Mouse (Mus musculus) bone marrow macrophage, adult 2 months (primary cell): ENCODE data around the gene Tpra1.

Experiments used
- CTCF ChIP-seq: IDR thresholded peaks from 2 replicates; pipeline ENCODE4 v1.5.1; 2012; ENCODE audit warnings: low read depth, mild to moderate bottlenecking, low read length, moderate library complexity
- POLR2A ChIP-seq: IDR thresholded peaks from 2 replicates; pipeline ENCODE4 v1.6.1; 2012; ENCODE audit warnings: mild to moderate bottlenecking, low read depth, low read length, borderline replicate concordance

DNA sequence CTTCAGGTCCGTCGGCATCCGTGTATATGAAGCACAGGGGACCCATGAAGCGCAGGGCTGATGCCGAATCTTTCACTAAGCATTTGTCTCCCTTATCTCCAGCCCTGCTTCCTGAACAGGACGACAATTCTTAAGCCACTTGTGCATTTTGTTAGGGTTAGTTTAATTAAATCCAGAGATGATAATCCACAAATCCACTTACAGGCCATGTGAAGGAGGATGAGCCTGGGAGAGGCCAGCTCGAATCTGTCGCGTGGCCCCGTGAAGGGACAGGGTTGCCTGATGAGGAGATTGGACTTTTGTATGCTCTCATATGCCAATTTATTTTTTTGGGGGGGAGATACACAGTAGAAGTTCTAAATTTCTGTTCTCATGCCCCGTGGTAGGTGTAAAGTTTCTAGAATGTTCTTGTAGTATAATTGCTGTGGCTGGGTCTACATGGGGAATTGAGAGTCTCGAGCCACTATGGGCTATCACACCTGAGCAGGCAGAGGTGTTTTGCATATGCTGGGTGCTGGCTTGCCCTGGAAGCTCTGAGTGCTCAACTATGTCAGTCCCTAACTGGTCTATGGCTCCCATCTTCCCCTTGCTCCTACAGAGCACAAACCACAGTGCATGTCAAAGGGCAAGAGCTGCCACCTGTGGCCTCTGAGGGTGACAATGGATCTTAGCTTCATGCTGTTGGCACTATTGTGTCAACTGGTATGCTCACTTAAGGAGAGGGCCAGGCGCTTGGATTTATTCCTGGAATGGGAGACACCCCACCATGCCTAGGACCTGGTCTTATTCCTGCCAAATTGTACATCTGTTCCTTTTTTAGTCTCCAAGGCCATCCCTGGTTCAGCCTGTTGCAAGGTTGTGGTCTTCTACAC, 34.5 kb downstream of the Tpra1 start:
- TF ChIP-seq CTCF (no peak), POLR2A (no peak)
